Mouse (Mus musculus) adrenal gland, postnatal 14 days (tissue): Measurements from ENCODE around the gene Gm14393. TPM values are rescaled to one million over a fixed set of nuclear protein-coding genes. Genes with fewer than 3 reads are reported as not detected.
"Not testable (repeated sequence)": the region's sequence is repeated elsewhere in the genome, so short reads cannot be mapped to it uniquely, and the experiment has no call there.

Experiments
- DNase-seq: peaks from one replicate; pipeline ENCODE4 v3.0.0; 2021; ENCODE audit warnings: mixed read lengths
- long read RNA-seq, 2 experiments: library from polyadenylated mRNA; stranded (forward); transcript quantifications; one replicate each; pipeline ENCODE4 v2.0.0; 2021
- total RNA-seq: library from RNA; stranded (reverse); gene quantifications from 2 replicates; pipeline ENCODE4 v1.2.3, GENCODE M21; 2021

Gene Gm14393
- total RNA-seq = 0.74 and 2.8 TPM in 2 replicates
- long read RNA-seq, experiment 1 = 0 reads
- long read RNA-seq, experiment 2, partial matches to known transcripts = 0 of 1 reads
- long read RNA-seq, experiment 2, other reads (novel, unspliced or antisense) = 1 of 1 reads

GRCm38 (mm10) chr2:175067681-175068261 is at the start of gene Gm14393:
Gene Gm14393, minus strand, starts transcription at chr2:175067781.
- not testable (repeated sequence) for DNase-seq

- not testable (repeated sequence) for DNase-seq
Measured at GRCm38 (mm10) chr2:175044268-175044667, 23.3 kb downstream of the Gm14393 start.

Other genes starting within 250 kb of the Gm14393 start
- 0.56 TPM in 1 of 2 replicates, not detected in the other for gene Gm14444, start 57.5 kb downstream of the Gm14393 start, total RNA-seq
- gene Gm14399, start 74.2 kb upstream of the Gm14393 start, total RNA-seq = 16.1 and 16.8 TPM in 2 replicates
- 0.96 and 1.4 TPM in 2 replicates for gene Gm14443, start 108.1 kb upstream of the Gm14393 start, total RNA-seq
- gene Gm14391, start 139.1 kb upstream of the Gm14393 start, total RNA-seq = 67.7 and 68.0 TPM in 2 replicates
- gene Gm14440, start 207.3 kb upstream of the Gm14393 start, total RNA-seq = 3.6 and 6.9 TPM in 2 replicates